Mouse (Mus musculus): ENCODE results near the gene Cbr2.

The Cbr2 gene

DNA sequence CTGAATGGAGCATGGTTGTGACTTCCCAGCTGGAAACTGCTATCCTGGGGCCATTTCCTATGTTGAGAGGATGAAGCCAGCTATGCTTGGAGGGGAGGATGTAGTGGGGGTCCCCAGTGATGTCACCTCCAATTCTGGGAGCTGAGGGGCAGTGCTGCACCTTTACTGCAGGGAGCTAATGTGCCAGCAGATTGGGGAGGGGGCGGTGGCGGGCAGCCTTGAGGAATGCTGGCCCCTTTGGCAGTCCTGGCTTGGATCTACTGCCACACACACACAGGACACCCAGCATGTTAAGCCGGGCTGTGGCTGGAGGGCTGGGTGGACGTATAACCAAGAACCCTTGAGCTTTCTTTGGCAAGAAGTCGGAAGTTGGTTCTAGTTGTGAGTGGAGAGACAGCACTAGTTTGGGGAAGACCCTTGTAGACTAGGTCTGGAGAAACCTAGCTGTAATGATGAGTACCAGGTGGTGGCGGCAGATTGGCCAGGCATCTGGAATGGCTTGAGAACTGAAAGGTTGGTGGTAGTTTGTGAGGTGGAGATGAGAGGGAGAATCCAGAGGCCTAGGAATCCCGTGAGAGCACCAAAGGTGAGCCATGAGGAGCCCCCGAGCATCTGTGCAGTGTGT lies 19.8 kb downstream of the Cbr2 start:
- no peak for DNase-seq (ENCODE audit: low read depth, low spot score)

DNA sequence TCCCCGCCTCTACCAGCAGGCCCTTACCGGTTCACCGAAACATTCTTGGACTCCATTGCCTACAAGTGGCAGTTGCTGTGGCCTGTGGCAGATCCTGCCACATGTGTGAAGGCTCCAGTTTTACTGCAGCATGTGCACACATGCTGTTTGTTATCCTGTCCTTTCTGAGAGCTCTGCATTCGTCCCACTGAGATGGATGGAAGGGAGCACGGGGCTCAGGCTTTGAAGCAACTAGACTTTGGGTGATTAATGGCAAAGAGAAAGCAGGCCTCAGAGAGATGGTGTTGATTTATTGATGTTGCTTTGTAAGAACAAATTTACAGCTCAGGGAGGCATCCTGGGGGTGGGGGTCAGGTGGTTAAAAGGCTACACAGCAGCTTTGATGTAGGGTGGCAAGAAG lies 21.2 kb downstream of the Cbr2 start:
- no peak for DNase-seq (ENCODE audit: low read depth, low spot score)

DNA sequence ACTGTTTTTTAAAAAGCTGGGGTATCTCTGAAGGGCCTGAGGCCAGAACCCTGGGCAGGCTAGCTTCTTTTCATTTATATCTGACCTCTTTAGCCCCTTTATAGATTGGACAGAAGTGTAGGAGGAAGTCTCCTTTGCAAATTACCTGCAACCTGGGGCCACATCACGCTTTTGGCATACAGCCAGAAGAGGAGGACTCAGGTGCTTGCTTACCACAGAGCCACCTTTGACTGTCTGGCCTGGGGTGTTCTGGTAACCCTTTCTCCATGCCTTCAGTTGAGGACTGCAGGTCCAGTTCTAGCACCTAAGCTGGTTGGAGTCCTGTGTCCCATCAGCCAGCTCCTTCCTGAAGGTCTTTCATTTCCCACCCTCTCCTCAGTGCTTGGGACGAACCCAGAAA lies 22.4 kb downstream of the Cbr2 start:
- DNase-seq (ENCODE audit: low read depth, low spot score), result no peak

DNA sequence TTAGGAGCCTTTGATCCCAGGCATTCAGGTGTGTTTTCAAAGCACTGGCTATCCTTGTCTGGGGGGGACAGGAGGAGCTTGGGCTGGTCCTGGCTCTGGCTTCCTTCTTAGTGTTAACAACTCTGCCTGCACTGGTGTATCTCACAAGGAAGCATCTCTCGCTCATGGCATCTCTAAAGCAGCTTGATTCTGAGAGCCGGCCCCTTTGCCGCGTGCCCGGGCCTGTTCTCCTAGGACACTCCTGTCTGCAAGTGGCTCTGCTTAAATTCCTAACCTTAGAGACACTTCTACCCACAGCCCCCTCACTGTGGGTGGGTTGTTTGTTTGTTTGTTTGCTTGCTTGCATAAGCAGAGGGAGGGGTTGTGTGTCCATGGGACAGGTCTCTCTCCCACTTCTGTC lies 23.9 kb downstream of the Cbr2 start:
- DNase-seq (ENCODE audit: low read depth, low spot score), result no peak

GRCm38 (mm10) chr11:120707225-120707624 lies 24.7 kb downstream of the Cbr2 start:
- DNase-seq (ENCODE audit: low read depth, low spot score), result peak; percentile 64

DNA sequence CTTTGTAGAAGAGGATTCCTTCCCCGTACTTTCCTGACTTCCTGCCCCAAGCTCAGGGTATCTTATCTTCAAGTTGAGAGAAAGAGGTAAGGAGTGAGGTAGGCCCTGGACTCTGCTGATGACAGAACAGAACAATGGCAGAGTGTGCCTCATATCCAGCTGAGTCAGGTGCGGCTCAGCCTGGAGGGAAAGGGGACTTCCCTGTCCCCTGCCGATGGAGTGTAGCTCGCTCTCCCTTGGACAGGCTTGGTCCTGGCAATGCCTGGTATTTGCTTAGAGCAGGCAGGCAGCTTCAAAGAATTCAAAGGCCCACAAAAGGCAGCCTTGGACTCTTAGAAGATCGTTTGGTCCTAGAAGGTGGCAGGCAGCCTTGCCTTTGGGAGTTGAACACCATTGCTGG lies 25.8 kb downstream of the Cbr2 start:
- no peak for DNase-seq (ENCODE audit: low read depth, low spot score)

DNA sequence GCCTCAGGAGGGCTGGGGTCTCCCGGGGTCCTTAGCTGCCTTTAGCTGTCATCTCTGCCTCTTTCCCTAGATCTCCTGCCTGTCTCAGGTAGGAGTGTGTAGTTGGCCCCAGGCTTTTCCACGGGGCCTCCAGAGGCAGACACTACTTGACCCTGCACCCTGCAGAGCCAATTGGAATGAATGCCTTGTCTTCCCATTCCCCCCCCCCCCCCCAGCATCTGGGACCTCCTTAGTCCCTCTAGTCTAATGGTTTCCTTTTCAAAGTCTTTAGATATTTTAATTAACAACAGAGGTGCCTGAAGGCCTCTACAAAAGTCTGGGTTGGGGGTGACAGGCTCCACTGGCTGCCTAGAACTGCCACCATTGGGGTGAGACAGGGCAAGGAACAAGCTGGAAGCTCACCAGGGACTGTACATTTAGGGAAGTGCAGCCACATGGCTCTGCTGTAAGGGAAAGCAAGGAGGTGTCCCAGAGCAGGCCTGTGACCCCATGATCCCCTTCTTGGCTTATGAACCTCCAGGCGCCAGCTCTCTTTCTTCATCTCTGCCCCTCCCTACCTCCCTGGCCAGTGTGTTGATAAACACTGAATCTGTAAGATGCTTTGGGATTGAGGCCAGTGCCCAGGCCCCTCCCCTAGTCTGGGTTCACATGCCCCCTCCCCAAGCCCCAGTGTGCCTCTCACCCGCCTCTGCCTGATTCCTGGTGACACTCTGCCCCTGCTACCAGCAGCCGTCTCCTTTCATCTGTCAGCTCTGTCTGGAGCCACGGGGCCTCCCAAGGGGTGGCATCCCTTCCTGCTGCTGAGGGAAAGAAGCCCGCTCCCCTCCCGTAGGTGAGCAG lies 27.2 kb downstream of the Cbr2 start:
- DNase-seq (ENCODE audit: low read depth, low spot score), result no peak

GRCm38 (mm10) chr11:120703696-120704454 lies 28.0 kb downstream of the Cbr2 start:
- no peak for DNase-seq (ENCODE audit: low read depth, low spot score)

DNA sequence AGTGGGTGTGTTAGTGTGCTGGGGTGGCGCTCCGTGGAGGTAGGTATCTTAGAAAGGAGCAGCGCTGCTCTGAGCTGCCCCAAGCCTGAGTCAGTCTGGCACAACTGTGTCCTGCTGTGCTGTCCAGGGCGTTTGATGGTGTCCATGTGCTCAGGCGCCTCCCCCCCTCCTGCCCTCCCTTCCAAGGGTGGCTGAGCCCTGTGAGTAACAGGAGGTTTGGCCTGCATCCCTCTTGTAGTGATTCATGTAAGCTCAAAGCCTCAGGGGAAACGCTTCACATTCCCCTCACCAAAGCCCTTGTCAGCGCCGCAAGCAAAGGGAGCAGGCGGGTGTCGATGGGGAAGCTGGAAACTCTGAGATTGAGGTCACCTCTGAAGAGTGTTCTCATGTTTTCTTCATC lies 34.2 kb downstream of the Cbr2 start:
- DNase-seq (ENCODE audit: low read depth, low spot score), result no peak

DNA sequence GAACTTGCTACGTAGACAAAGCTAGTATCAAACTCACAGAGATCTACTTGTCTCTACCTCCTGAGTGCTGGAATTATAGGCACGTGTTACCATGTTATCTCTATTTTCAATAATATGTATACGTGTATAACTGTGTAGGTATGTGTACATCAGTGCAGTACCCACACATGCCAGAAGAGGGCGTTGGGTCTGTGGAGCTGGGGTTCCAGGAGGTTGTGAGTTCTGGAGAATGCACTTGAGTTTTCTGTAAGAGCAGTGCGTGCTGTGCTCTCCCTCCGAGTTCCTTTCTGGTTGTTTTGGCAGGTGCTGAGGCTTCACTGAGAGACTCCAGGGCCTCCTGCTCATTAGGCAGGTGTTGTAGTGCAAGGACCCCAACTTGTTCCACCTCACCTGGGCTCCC lies 35.3 kb downstream of the Cbr2 start:
- DNase-seq (ENCODE audit: low read depth, low spot score), result no peak

DNA sequence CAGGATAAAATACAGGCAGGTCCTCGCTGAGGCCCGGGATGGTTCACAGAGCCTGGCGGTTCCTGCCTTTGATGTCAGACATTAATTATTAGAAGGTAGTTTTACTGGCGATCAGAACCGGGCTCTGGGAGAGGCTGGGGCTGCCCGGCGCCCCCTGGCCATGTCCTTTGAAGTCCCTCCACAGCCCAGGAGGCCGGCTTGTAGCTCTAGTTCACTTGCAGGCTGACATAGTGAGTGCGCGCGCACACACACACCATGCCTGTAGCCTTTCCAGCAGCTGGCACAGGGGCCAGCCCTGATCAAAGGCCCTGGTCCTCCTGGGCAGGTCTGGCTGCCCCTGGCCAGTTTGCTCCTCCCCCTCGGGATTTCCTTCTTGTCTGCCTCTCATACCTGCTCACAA lies 36.3 kb downstream of the Cbr2 start:
- peak; percentile 77 for DNase-seq (ENCODE audit: low read depth, low spot score)

- DNase-seq (ENCODE audit: low read depth, low spot score), result peak; percentile 77
Measured at GRCm38 (mm10) chr11:120695184-120695583, 36.7 kb downstream of the Cbr2 start.

GRCm38 (mm10) chr11:120693461-120693860 lies 38.5 kb downstream of the Cbr2 start:
- DNase-seq (ENCODE audit: low read depth, low spot score), result no peak

- no peak for DNase-seq (ENCODE audit: low read depth, low spot score)
Measured at GRCm38 (mm10) chr11:120692471-120693011, 39.4 kb downstream of the Cbr2 start.

DNA sequence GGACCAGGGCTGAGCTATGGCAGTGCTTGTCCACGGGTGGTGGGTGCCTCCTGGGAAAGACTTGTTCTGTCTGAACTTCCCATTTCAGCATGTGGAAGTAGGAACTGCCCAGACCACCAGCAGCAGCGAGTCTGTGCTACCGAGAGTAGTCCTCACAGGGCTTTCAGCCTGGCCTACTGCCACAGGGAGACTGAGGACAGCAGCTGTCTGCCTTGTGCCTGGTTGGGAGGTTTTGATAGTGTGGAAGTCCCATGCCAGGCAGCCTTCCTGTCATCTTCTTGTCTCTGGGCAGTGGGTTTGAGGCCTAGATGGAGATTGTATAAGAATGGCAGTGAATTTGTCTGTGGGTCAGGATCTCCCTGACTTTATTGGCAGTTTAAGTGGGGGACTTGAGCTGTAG lies 42.5 kb downstream of the Cbr2 start:
- DNase-seq (ENCODE audit: low read depth, low spot score), result no peak

- no peak for DNase-seq (ENCODE audit: low read depth, low spot score)
Measured at GRCm38 (mm10) chr11:120686650-120687272, 45.2 kb downstream of the Cbr2 start.

- DNase-seq (ENCODE audit: low read depth, low spot score), result no peak
Measured at GRCm38 (mm10) chr11:120684660-120685059, 47.3 kb downstream of the Cbr2 start.

DNA sequence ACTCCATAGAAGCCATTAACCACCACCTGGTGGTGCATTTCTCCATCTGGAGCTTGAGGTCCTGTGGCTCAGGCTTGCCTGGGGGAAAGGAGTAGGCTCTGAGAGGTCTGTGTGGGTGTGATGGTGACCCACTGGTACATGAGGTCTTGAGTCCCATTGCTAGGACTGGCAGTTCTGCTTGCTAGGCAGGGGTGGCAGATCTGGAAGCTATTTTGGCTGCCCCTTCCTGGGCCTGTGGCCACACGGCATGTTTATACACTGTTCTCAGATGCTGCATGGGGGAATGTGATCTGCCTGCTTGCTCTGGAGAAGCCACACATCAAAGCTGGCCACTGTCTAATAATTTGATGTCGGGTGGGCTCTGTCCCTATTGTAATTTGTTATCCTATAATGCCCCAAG lies 47.8 kb downstream of the Cbr2 start:
- DNase-seq (ENCODE audit: low read depth, low spot score), result no peak

GRCm38 (mm10) chr11:120683536-120683935 lies 48.4 kb downstream of the Cbr2 start:
- no peak for DNase-seq (ENCODE audit: low read depth, low spot score)

- DNase-seq (ENCODE audit: low read depth, low spot score), result no peak
Measured at GRCm38 (mm10) chr11:120682683-120683082, 49.2 kb downstream of the Cbr2 start.

- no peak for DNase-seq (ENCODE audit: low read depth, low spot score)
Measured at GRCm38 (mm10) chr11:120679909-120680308, 52.0 kb downstream of the Cbr2 start.

All from forelimb bud, embryonic 11.5 days (tissue).